Mouse (Mus musculus) adipocyte (in vitro differentiated cells): ENCODE measurements around the gene Ccdc188.

Experiments
- DNase-seq: peaks from one replicate; pipeline ENCODE4 v3.0.0-alpha.2; 2016; ENCODE audit warnings: low spot score

Ccdc188 gene

GRCm38 (mm10) chr16:18202061-18202460 is 15.6 kb upstream of the Ccdc188 start:
- peak; percentile 72 for DNase-seq

GRCm38 (mm10) chr16:18203430-18204091 is 14.1 kb upstream of the Ccdc188 start:
- no peak for DNase-seq

- DNase-seq: peak; percentile 83
Measured at GRCm38 (mm10) chr16:18210701-18211416, 6.8 kb upstream of the Ccdc188 start.

GRCm38 (mm10) chr16:18211417-18212171 is 6.1 kb upstream of the Ccdc188 start:
- peak; percentile 87 for DNase-seq

- no peak for DNase-seq
Measured at GRCm38 (mm10) chr16:18213689-18214088, 4.0 kb upstream of the Ccdc188 start.

- no peak for DNase-seq
Measured at GRCm38 (mm10) chr16:18214858-18215257, 2.8 kb upstream of the Ccdc188 start.

GRCm38 (mm10) chr16:18218580-18218996 is 909 bp downstream of the Ccdc188 start:
- no peak for DNase-seq

GRCm38 (mm10) chr16:18220001-18220400 is 2.3 kb downstream of the Ccdc188 start:
- DNase-seq: peak; percentile 47

- no peak for DNase-seq
Measured at GRCm38 (mm10) chr16:18220856-18221542, 3.3 kb downstream of the Ccdc188 start.

GRCm38 (mm10) chr16:18221543-18221898 is 3.8 kb downstream of the Ccdc188 start:
- no peak for DNase-seq

GRCm38 (mm10) chr16:18222188-18222587 is 4.5 kb downstream of the Ccdc188 start:
- DNase-seq: no peak

GRCm38 (mm10) chr16:18227187-18227586 is 9.5 kb downstream of the Ccdc188 start:
- DNase-seq: no peak

GRCm38 (mm10) chr16:18227897-18228422 is 10.3 kb downstream of the Ccdc188 start:
- no peak for DNase-seq

GRCm38 (mm10) chr16:18228856-18229255 is 11.2 kb downstream of the Ccdc188 start:
- no peak for DNase-seq

GRCm38 (mm10) chr16:18229622-18230021 is 11.9 kb downstream of the Ccdc188 start:
- DNase-seq: no peak

GRCm38 (mm10) chr16:18230617-18231016 is 12.9 kb downstream of the Ccdc188 start:
- no peak for DNase-seq

GRCm38 (mm10) chr16:18231047-18231446 is 13.4 kb downstream of the Ccdc188 start:
- DNase-seq: no peak

GRCm38 (mm10) chr16:18231451-18231850 is 13.8 kb downstream of the Ccdc188 start:
- DNase-seq: no peak

- no peak for DNase-seq
Measured at GRCm38 (mm10) chr16:18233451-18233850, 15.8 kb downstream of the Ccdc188 start.

- DNase-seq: no peak
Measured at GRCm38 (mm10) chr16:18233919-18234670, 16.4 kb downstream of the Ccdc188 start.

GRCm38 (mm10) chr16:18234671-18235388 is 17.2 kb downstream of the Ccdc188 start, which contains the start of gene Zdhhc8:
Gene Zdhhc8, minus strand, starts transcription at chr16:18235136.
- no peak for DNase-seq
